Mouse (Mus musculus) limb, embryonic 11.5 days (tissue): ENCODE results near the gene Ccdc82. TPM values are rescaled to one million over a fixed set of nuclear protein-coding genes. Genes with fewer than 3 reads are reported as not detected.

Experiments used
- ATAC-seq: fragments of 200-750 bp; cut with Nextera tagmentation; 2 replicates; pipeline ENCODE4 v1.8.0; 2017; ENCODE audit warnings: low read depth; ENCODE audit not compliant: insufficient number of reproducible peaks, low FRiP score, low TSS enrichment
- DNase-seq: peaks from one replicate; pipeline ENCODE4 v3.0.0-alpha.2; 2015; ENCODE audit warnings: low spot score
- H3K27ac ChIP-seq: fragments of 300-500 bp; sonication (generic); replicated peaks from 2 replicates; pipeline ENCODE4 v1.5.1; 2014; ENCODE audit warnings: low read depth, mild to moderate bottlenecking, low read length
- H3K27me3 ChIP-seq: fragments of 300-500 bp; sonication (generic); 2 replicates; pipeline ENCODE4 v1.6.1; 2014; ENCODE audit warnings: mild to moderate bottlenecking, low read length, mixed read lengths; ENCODE audit not compliant: control insufficient read depth, insufficient read depth
- H3K36me3 ChIP-seq: fragments of 300-500 bp; sonication (generic); 2 replicates; pipeline ENCODE4 v1.6.1; 2014; ENCODE audit warnings: mild to moderate bottlenecking, low read length, moderate library complexity, mixed read lengths; ENCODE audit not compliant: control insufficient read depth, insufficient read depth
- H3K4me1 ChIP-seq: fragments of 300-500 bp; sonication (generic); 2 replicates; pipeline ENCODE4 v1.6.1; 2014; ENCODE audit warnings: low read length, mixed read lengths; ENCODE audit not compliant: control insufficient read depth, insufficient read depth
- H3K4me2 ChIP-seq: fragments of 300-500 bp; sonication (generic); 2 replicates; pipeline ENCODE4 v1.6.1; 2014; ENCODE audit warnings: low read depth, mild to moderate bottlenecking, moderate library complexity; ENCODE audit not compliant: severe bottlenecking
- H3K4me3 ChIP-seq: fragments of 300-500 bp; sonication (generic); 2 replicates; pipeline ENCODE4 v1.5.1; 2014; ENCODE audit warnings: low read depth, low read length
- H3K9ac ChIP-seq: fragments of 300-500 bp; sonication (generic); 2 replicates; pipeline ENCODE4 v1.6.1; 2014; ENCODE audit warnings: mild to moderate bottlenecking, low read length
- H3K9me3 ChIP-seq: fragments of 300-500 bp; sonication (generic); 2 replicates; pipeline ENCODE4 v1.6.1; 2016; ENCODE audit warnings: low read length; ENCODE audit not compliant: control insufficient read depth
- WGBS: fragments of 180-500 bp; shearing (Covaris S2); extraction: QIAGEN DNeasy Blood & Tissue Kit; methylation state at CpG from one replicate; pipeline ENCODE4 v1.1.7; 2014; 5-methylcytosine and 5-hydroxymethylcytosine counted together
- polyA plus RNA-seq: library from polyadenylated mRNA; unstranded; fragments of >200 nt; fragmentation: Nextera tagmentation; extraction: Ambion mirVana; gene quantifications from 2 replicates; pipeline ENCODE4 v1.2.1, GENCODE M21; 2014

Gene Ccdc82
- polyA plus RNA-seq, 1 experiment from 2014 or later, result 6.0 TPM

DNA sequence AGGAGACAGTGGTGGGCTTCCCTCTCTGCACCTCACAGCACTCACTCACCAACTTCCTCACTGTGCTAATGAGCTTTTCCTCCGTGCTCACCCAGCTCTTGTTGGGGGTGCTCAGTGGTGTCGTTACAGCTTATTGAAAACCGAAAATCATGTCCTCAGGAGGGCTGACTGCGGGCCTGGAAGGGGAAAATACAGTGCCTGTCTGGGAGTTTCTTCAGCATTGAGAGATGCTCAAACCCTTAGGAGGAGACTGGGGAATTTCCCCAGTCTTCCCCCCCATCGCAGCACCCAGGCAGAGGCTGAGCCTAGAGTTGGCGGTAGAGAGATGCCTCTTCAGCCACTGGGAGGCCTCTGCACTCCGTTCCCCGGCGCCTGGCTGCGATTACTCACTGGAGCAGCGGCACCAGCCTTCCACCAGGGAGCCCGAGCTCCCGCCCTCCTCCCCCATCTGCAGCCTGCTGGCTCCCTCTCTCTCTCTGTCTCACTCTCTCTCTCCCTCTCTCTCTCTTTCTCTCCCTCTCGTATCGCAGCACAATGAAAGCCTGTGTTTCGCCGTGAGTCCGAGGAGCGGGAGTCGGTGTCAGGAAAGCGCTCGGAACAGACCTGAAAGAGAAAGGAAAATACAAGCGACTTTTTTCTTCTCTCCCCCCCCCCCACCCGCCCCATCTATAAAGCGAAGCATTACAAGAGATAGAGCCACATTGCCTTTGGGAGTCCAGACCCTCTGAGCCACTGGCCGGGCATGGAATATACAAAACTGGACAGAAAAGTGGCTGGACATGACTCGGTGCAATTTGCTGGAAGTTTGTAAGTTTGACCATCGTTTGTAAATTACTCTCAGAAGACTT, 49.7 kb downstream of the Ccdc82 start:
- DNase-seq (peak; percentile 89), ATAC-seq (peak; percentile 91)
- Histone ChIP-seq H3K27ac (no peak overlapping the region; the same call in 1 of the 2 replicates), H3K9me3 (no peaks in the 10 kb centered on the region), H3K4me3 (peak overlapping the region; percentile 41), H3K9ac (peak overlapping the region; percentile 71), H3K36me3 (no peaks in the 10 kb centered on the region), H3K4me2 (peak overlapping the region; percentile 88), H3K27me3 (no peaks in the 10 kb centered on the region), H3K4me1 (peaks cover 12% of the 10 kb centered on the region; the same call in 1 of the 2 replicates)
- under 1% methylated on average over 28 of the region's 28 CpGs for WGBS

DNA sequence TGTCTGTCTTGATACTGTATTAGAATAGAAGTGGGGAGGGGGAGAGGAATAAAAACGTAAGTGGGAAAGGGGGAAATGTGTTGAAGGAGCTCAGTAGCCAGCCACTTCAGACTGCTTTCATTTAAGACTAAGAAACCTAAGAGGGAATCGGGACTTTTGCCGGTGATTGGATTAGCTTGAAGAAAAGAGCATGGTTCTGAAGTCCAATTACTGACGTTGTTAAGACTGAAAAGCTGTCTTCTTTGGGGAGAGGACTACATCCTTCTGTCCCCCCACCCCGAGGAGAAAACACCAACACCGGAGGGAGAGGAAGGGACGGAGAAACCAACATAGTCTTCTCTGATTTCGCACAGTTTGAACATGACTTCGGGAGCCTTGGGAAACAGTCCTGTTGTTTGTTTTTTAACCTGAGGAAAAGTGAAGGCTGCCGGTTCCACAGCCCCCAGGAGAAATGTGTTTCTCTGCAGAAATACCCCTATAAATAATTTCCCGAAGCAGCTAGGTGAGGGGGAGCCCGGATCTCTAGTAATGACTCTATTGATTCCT, 50.4 kb downstream of the Ccdc82 start:
- H3K4me1 ChIP-seq, result peaks cover 12% of the 10 kb centered on the region; the same call in 1 of the 2 replicates
- DNase-seq (peak; percentile 44), ATAC-seq (no peak)
- peak overlapping the region; percentile 41 for H3K4me3 ChIP-seq
- no peaks in the 10 kb centered on the region for H3K27me3 ChIP-seq
- peak overlapping the region; percentile 88 for H3K4me2 ChIP-seq
- no peaks in the 10 kb centered on the region for H3K9me3 ChIP-seq
- H3K9ac ChIP-seq, result peak overlapping the region; percentile 66
- no peaks in the 10 kb centered on the region for H3K36me3 ChIP-seq
- WGBS, result 0% methylated on average over 12 of the region's 12 CpGs
- H3K27ac ChIP-seq, result no peak overlapping the region

DNA sequence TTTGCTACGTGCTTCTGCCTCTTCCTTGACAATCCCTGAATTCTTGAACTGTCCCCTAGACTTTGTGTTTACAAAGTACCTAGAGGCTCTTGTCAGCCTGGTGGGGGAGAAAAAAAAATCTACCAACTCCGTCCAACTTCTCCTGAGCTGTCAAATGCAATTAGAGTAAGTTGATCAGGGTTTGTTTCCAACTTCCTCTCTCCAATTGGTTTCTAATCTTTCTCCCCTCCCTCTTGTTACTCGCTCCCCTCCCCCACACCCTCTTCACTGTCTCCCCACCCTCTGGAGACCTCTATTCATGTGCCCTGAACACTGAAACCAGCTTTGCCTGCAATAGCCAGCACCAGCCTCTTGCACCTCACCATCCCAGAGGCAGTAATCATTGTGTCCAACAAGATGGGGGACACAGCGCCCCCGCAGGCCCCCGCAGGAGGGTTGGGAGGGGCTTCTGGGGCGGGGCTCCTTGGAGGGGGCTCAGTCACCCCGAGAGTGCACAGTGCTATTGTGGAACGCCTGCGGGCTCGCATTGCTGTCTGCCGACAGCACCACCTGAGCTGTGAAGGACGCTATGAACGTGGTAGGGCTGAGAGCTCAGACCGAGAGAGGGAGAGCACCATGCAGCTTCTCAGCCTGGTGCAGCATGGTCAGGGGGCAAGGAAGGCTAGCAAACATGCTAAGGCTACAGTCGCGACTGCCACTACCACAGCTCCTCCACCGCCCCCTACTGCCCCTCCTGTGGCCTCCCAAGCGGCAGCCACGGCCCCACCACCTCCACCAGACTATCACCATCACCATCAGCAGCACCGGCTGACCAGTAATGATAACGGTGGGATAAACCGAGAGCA, 51.1 kb downstream of the Ccdc82 start, which contains the start of gene Maml2:
Maml2 (plus strand) TSS at position 290 of the 845 bp plus-strand sequence.
- Histone ChIP-seq H3K9me3 (no peaks in the 10 kb centered on the region), H3K36me3 (no peaks in the 10 kb centered on the region), H3K9ac (peak within 1 kb of the TSS; percentile 66), H3K4me3 (peak within 1 kb of the TSS; percentile 41), H3K27ac (no peak within 1 kb of the TSS), H3K27me3 (no peaks in the 10 kb centered on the region), H3K4me2 (peak within 1 kb of the TSS; percentile 88), H3K4me1 (peaks cover 12% of the 10 kb centered on the region; the same call in 1 of the 2 replicates)
- 1% methylated on average over 23 of the region's 23 CpGs for WGBS
- DNase-seq (peak; percentile 81), ATAC-seq (peak; percentile 76)

DNA sequence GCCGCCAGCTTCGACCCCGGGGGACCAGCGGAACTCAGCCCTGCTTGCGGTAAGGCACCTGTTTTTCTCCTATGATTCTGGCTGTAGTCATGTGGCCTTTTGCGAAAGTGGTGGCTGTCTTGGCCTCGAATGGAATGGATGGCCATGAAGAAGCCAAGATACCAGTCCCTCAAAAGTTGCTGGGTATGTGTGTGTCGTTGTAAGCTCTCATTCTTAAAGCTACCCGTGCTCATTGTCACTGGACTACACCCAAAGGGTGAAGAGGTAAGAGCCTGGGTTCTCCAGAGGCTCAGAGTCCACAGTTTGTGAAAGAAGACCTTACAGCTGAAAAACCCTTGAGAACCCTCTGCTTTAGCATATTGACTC, 51.7 kb downstream of the Ccdc82 start:
- no peaks in the 10 kb centered on the region for H3K27me3 ChIP-seq
- H3K9ac ChIP-seq, result peak overlapping the region; percentile 66
- peaks cover 12% of the 10 kb centered on the region; the same call in 1 of the 2 replicates for H3K4me1 ChIP-seq
- no peaks in the 10 kb centered on the region for H3K36me3 ChIP-seq
- whole genome bisulfite sequencing, result 29% methylated on average over 9 of the region's 9 CpGs
- no peaks in the 10 kb centered on the region for H3K9me3 ChIP-seq
- ATAC-seq (no peak), DNase-seq (no peak)
- H3K27ac ChIP-seq, result no peak overlapping the region
- H3K4me3 ChIP-seq, result peak overlapping the region; percentile 41
- H3K4me2 ChIP-seq, result peak overlapping the region; percentile 88

DNA sequence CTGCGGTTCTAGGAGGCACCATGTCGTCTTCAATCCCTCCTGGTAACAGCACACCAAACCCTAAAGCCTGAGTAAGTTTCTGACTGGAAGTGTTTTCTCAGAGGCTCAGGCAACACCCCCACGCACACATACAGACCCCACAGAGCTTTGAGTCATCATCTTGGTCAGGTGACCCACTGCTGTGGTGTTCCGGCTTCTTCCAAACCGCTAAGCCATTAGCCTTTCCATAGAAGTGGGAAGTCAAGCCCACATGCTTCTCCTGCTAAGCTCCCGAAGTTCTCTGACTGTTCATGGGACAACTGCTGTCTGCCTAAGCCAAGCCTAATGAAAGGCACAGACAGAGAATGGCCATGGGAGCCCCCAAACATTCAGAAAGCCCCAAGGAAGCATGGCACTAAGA, 52.4 kb downstream of the Ccdc82 start:
- 85% methylated on average over 6 of the region's 6 CpGs for WGBS
- ATAC-seq (no peak), DNase-seq (no peak)
- no peaks in the 10 kb centered on the region for H3K36me3 ChIP-seq
- H3K4me3 ChIP-seq, result no peak overlapping the region
- no peak overlapping the region for H3K27ac ChIP-seq
- no peaks in the 10 kb centered on the region for H3K9me3 ChIP-seq
- no peak overlapping the region for H3K9ac ChIP-seq
- H3K4me2 ChIP-seq, result peak overlapping the region; percentile 88; the same call in 1 of the 2 replicates
- H3K27me3 ChIP-seq, result no peaks in the 10 kb centered on the region
- H3K4me1 ChIP-seq, result peaks cover 12% of the 10 kb centered on the region; the same call in 1 of the 2 replicates

DNA sequence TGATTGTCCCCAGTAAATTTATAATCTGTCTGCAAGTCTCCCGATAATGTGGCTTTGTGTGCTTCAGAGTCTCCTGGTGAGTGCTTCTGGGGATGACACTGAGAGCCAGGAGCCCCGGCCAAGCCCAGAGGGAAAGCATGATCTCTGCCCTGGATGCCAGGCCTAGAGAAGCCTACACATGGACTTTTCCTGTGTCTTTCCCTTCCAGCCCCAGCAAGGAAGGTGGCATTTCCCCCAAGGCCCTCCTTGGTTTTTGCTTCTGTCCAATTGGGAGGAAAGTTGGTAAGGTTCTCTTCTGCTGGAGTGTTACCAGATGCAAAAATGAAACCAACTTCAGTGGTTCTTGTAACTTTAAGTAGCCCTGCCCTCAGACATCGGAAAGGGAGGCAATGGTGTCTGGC, 53.3 kb downstream of the Ccdc82 start:
- 53% methylated on average over 3 of the region's 3 CpGs for WGBS
- Histone ChIP-seq H3K27me3 (no peaks in the 10 kb centered on the region), H3K9me3 (no peaks in the 10 kb centered on the region), H3K36me3 (no peaks in the 10 kb centered on the region), H3K4me2 (peak overlapping the region; percentile 88), H3K27ac (no peak overlapping the region), H3K4me3 (no peak overlapping the region), H3K4me1 (peaks cover 12% of the 10 kb centered on the region; the same call in 1 of the 2 replicates), H3K9ac (no peak overlapping the region)
- DNase-seq (no peak), ATAC-seq (no peak)

DNA sequence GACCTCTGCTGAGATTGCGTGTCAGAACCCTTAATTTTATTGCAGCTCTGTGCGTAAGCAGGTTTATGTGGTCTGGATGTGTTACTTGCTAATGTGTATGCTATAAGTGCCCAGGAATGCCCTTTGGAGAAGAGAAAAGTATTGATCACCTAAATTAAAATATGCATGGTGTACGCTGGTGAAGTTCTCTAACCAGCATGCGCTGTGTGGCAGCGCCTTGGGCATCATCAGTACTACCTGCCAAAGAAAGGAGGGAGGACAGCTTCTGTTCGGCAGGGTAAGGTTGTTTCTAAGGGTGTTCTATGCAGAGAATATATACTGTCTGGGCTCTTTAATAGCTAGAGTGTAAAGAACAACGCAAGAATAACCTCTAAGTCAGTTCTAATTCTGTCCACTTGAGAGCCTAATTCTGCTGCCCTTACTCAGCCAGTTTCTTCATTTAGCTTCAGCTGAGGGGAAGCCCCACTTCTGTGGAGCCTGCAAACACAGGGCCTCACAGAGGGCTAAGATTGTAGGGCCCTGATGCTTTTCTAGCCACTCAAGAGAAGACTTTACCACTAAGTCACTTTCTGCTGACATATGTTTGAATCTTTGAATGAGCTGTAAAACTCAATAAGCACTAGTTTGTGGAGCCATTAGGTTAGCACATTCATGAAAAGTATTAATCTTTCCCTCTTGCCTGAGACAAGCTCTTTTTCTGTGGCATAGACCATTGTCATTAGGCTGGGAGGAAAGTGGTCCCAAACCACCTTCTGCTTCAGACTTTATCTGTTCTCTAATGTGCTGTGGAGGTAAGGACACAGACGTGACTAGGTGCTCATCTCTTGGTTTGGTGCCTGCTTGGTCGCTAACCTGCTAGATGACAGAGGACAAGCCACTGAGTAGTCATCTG, 54.4 kb downstream of the Ccdc82 start:
- 72% methylated on average over 9 of the region's 9 CpGs for WGBS
- no peaks in the 10 kb centered on the region for H3K9me3 ChIP-seq
- H3K27me3 ChIP-seq, result no peaks in the 10 kb centered on the region
- H3K27ac ChIP-seq, result no peak overlapping the region
- no peak overlapping the region for H3K4me3 ChIP-seq
- DNase-seq, result no peak
- no peak for ATAC-seq
- no peak overlapping the region for H3K9ac ChIP-seq
- no peaks in the 10 kb centered on the region for H3K36me3 ChIP-seq
- H3K4me1 ChIP-seq, result peaks cover 11% of the 10 kb centered on the region; the same call in 1 of the 2 replicates
- peak overlapping the region; percentile 88; the same call in 1 of the 2 replicates for H3K4me2 ChIP-seq
